Mouse (Mus musculus) A20 (cell line): ENCODE measurements around the gene Herpud1.

Experiments used
- DNase-seq: peaks from one replicate; pipeline ENCODE4 v3.0.0-alpha.2; 2011; ENCODE audit warnings: low read depth, low spot score

The Herpud1 gene

GRCm38 (mm10) chr8:94408443-94409080, 22.3 kb downstream of the Herpud1 start:
- no peak for DNase-seq

DNA sequence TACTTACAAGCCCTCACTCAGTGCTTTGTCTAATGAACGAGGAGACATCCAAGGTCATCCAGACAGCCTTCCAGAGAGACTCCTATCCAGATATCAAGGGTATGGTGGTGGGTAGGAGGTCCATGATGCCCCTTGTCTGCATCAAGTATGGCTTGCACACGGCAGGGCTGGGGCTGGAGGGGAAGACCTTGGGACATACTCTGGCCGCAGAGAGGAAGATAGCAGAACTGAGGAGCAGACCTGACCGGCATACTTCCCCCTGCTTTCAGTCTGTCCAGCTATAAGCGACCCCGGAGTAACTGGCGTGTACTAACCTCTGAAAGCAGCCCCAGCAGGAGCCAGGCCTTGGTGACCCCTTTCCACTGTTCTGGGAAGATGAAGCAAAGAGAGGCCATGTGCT, 23.3 kb downstream of the Herpud1 start:
- DNase-seq = no peak

DNA sequence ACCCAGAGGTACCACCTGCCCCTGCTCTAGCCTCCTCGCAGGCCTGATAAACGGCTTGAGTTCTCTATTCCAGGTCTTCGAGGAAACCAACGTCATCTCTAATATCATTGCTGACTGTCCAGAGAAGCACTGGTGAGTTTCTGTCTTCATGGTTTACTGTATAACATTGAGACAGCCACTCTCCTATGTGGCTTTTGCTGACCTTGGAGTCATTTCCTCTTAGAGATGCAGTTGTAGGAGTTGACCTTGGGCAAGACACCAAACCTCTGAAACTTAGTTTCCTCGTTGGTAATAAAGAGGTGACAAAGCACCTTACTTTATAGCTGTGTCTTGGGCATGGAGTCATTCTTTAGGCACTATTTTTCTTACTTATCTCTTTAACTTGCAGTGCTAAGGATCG, 26.3 kb downstream of the Herpud1 start:
- no peak for DNase-seq

- no peak for DNase-seq
Observed at GRCm38 (mm10) chr8:94413509-94413908, 27.3 kb downstream of the Herpud1 start.

DNA sequence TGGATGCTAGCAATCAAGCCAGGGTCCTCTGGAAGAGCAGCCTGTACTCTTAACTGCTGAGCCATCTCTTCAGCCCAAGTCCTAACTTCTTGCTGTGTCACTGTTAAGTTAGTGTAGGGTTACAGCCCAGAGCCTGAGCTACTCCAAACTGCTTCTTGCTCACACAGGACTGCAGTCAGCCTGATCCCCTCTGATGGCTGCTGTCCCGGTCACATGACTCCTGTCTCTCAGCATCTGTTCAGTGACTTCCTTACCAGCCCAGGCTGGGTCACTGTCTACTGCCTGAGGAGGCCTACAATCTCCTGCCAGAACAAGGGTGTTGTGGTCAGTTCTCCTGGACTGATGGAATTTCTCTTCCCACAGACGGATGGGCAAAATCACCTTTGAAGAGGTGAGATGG, 29.0 kb downstream of the Herpud1 start:
- no peak for DNase-seq

DNA sequence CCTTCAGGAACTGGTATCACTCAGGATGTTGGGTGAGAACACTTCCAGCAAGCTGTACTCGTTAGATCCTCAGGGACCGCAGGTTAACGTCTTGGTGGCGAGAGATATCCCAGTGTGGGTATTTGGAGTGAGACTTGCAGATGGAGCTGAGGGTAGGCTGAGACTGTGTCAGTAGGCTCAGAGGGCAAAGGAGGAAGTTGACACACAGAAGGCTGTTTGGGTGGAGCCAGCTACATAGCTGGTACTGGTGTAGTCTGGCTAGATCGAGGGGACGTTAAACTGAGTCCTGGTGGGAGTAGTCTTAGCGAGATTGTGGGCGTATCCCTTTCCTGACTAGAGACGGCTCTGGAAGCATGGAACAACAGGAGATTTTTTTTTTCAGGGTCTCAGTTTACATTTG, 31.8 kb downstream of the Herpud1 start:
- no peak for DNase-seq

- DNase-seq = no peak
Observed at GRCm38 (mm10) chr8:94422270-94422669, 36.0 kb downstream of the Herpud1 start.

- no peak for DNase-seq
Observed at GRCm38 (mm10) chr8:94427953-94428352, 41.7 kb downstream of the Herpud1 start.

DNA sequence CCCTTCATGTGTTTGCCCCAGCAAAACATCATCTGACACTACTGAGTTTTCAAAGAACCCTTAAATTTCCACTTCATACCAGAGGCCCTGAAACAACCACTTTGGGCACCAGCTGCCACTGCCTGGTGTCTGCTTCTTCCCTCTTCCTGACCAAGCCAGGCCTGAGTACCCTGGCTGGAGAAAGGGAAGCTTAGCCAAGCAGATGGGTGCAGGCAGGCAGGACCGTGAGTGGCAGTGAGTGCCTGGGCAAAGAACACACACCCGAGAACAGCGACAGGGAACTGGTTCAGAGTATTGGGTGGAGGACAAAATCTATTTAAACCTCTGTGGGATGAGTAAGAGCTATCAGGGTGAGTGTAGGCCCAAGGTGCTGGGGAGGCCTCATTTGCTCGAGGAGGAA, 42.2 kb downstream of the Herpud1 start:
- no peak for DNase-seq

- DNase-seq = no peak
Observed at GRCm38 (mm10) chr8:94429376-94429775, 43.1 kb downstream of the Herpud1 start.

GRCm38 (mm10) chr8:94432212-94432611, 46.0 kb downstream of the Herpud1 start:
- DNase-seq = no peak

- DNase-seq = peak; percentile 87
Observed at GRCm38 (mm10) chr8:94433981-94434466, 47.8 kb downstream of the Herpud1 start, which contains the start of gene Nlrc5. Nlrc5 (plus strand) TSS chr8:94434356.

DNA sequence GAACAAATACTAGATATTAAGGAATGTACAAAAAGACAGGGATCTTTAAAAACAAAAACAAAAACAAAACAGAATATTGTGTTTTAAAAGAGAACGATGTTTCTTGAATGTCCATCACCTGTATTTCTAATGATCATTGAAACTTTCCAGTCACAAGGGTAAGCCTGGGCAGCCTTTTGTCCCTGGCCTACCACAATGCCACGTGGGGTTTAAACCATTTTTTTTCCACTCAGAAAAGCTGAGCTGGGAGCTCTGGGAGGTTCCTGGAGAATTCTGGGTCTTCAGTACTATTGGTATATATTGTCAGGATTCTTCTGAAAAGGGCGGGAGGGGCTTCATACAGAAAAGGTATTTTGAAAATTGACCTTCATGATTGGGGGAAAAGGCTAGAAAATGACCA, 48.7 kb downstream of the Herpud1 start:
- no peak for DNase-seq

DNA sequence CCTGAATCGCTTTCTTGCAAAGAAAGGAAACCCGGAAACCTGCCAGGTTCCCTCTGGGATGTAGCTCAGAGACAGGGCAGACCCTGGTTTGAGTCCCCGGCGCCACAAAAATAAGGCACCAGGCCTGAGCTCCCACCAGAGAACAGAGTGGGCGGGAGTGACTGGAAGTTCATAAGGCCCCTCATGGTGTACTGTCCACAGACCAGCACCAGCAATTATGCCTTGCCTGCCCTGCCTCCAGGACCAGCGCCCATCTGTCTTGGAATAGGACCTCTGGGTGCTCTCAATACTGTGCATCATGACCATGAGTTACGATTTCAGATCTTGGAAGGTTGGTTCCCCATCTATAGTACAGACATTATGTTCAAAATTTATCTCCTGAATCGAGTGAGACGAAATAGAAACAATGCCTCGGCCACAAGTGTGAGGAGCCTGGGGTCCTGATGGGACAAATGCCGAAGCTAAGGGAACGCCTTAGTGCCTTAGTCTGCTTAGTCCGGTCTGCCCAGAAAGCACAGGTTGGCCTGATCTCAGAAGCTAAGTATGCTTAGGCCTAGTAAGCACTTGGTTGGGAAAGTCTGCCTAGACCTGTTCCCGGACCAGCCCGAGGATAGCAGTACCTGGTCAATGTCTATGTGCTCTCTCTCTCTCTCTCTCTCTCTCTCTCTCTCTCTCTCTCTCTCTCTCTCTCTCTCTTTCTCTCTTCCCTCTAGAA, 49.3 kb downstream of the Herpud1 start:
- no peak for DNase-seq

DNA sequence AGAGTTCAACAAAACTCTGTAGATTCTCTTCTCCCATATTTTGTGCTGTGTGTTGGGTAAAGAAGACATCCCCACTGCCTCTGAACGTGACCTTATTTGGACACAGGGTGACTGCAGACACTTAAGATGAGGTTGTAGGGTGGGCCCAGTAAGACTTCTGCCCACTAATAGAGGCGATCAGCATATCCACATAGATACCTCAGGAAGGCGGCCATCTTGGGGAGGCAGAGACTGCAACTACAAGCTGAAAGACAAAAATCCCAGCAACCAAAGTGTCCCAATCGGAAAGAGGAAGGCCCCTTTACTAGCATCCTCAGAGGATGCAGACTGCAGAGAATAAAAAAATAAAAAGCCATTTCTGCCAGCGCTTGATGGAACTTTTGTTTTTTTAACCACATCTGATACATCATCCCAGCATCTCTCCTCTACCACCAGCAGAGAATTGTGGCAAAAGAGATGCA, 49.9 kb downstream of the Herpud1 start:
- no peak for DNase-seq

GRCm38 (mm10) chr8:94436900-94437299, 50.7 kb downstream of the Herpud1 start:
- no peak for DNase-seq

DNA sequence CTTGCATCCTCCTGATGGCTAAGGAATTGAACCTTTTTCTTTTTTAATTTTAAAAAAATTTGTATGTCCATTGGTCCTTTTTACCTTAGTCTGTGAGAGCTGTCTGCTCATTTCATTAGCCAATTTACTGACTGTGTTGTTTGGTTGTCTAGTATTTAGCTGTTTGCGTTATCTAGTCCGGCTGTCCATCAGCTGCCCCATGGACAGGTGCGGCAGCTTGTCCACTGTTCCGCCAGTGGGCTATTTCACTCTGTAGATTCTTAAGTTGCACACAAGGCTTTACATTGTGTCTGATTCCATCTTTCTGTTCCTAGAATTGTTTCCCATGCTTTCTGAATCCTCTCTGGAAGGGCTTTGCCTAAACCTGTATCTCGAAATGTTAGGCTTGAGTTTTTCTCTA, 52.4 kb downstream of the Herpud1 start:
- DNase-seq = no peak

DNA sequence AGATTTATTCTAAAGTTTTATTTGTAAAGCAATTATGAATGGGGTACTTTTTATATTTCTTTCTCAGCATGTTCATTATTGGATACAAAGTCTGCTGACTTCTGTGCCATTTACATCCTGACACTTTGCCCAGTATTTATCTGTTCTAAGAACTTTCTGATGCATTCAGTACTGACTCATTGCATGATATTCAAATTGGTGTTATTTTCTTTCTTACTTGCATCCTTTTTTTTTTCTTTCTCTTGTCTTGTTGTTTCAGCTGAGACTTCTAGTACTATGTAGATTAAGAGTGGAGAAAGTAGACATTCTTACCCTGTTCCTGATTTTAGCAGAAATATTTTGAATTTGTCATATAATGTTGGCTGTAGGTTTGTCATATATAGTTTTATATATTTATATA, 53.5 kb downstream of the Herpud1 start:
- no peak for DNase-seq

GRCm38 (mm10) chr8:94440389-94440788, 54.2 kb downstream of the Herpud1 start:
- no peak for DNase-seq

GRCm38 (mm10) chr8:94441686-94442085, 55.4 kb downstream of the Herpud1 start:
- DNase-seq = peak; percentile 68

- DNase-seq = peak; percentile 27
Observed at GRCm38 (mm10) chr8:94443153-94443552, 56.9 kb downstream of the Herpud1 start.

GRCm38 (mm10) chr8:94444480-94444879, 58.2 kb downstream of the Herpud1 start:
- no peak for DNase-seq
